ENCODE assay signal across 35 mouse cellular contexts in genomic region chr6:145610901-145611300, GRCm38 (mm10). TPM values are rescaled to one million over a fixed set of nuclear protein-coding genes. Genes with fewer than 3 reads are reported as not detected.
"Had no signal": no experiment of that assay in that cellular context is flagged by ENCODE, and none has a peak within 500 bp of the region (broad histone marks: within the 10 kb centered on the region; RNA-seq: fewer than 3 reads in every experiment).

No protein-coding gene starts in this region.

- H3K4me2 ChIP-seq: heart, embryonic 13.5 days; heart, embryonic 15.5 days; hindbrain, embryonic 13.5 days; hindbrain, embryonic 15.5 days; limb, embryonic 12.5 days; liver, embryonic 11.5 days; liver, embryonic 13.5 days had no signal

- H3K9ac ChIP-seq: heart, embryonic 13.5 days; heart, embryonic 15.5 days; hindbrain, embryonic 13.5 days; hindbrain, embryonic 15.5 days; limb, embryonic 12.5 days; liver, embryonic 13.5 days had no signal

- H3K4me3 ChIP-seq: heart, adult 2 months; heart, embryonic 13.5 days; heart, embryonic 15.5 days; hindbrain, embryonic 13.5 days; hindbrain, embryonic 15.5 days; layer of hippocampus, adult 2 months; left cerebral cortex, adult 2 months; limb, embryonic 10.5 days; limb, embryonic 12.5 days; liver, embryonic 13.5 days had no signal

- H3K9me3 ChIP-seq: heart, embryonic 13.5 days; heart, embryonic 15.5 days; hindbrain, embryonic 13.5 days; hindbrain, embryonic 15.5 days; limb, embryonic 10.5 days; liver, embryonic 13.5 days had no signal

- DNase-seq: gastrocnemius, postnatal 14 days; gastrocnemius, postnatal 36 days; heart, adult 11 months; heart, adult 2 months; heart, postnatal 14 days; heart, postnatal 36 days; kidney, adult 11 months; kidney, adult 8-10 months; kidney, postnatal 10 days; kidney, postnatal 25 days; kidney, postnatal 4 days; liver; liver, embryonic 13.5 days had no signal

- H3K4me1 ChIP-seq: heart, embryonic 13.5 days; heart, embryonic 15.5 days; hindbrain, embryonic 13.5 days; hindbrain, embryonic 15.5 days; liver, embryonic 13.5 days had no signal

- H3K27me3 ChIP-seq: heart, embryonic 13.5 days; heart, embryonic 15.5 days; hindbrain, embryonic 13.5 days; hindbrain, embryonic 15.5 days; limb, embryonic 12.5 days; liver, embryonic 13.5 days had no signal

- ATAC-seq: hindbrain, postnatal 0 days; intestine, embryonic 16.5 days had no signal

- H3K36me3 ChIP-seq: heart, embryonic 13.5 days; heart, embryonic 15.5 days; hindbrain, embryonic 13.5 days; hindbrain, embryonic 15.5 days; limb, embryonic 10.5 days; limb, embryonic 12.5 days; liver, embryonic 13.5 days had no signal

- H3K27ac ChIP-seq: heart, adult 2 months; heart, embryonic 13.5 days; heart, embryonic 15.5 days; hindbrain, embryonic 13.5 days; hindbrain, embryonic 15.5 days; hindbrain, postnatal 0 days; layer of hippocampus, adult 2 months; left cerebral cortex, adult 2 months; limb, embryonic 10.5 days; limb, embryonic 12.5 days; liver, embryonic 13.5 days had no signal

RNA-seq across cellular contexts. Expression of gene Lmntd1, which starts 3.2 kb away (rescaled TPM):
- total RNA-seq: gastrocnemius, adult 18-20 months; gastrocnemius, postnatal 36 days; hematopoietic stem cell, adult 5-6 weeks had no signal
- polyA plus RNA-seq: hindbrain, embryonic 11.5 days; liver, embryonic 11.5 days; liver, embryonic 13.5 days had no signal

RNA-seq across cellular contexts. Expression of gene Tuba3b, which starts 4.7 kb away (rescaled TPM):
- total RNA-seq: gastrocnemius, adult 18-20 months; gastrocnemius, adult 8-10 months; gastrocnemius, postnatal 14 days; gastrocnemius, postnatal 36 days; hematopoietic stem cell, adult 5-6 weeks; hindbrain, postnatal 0 days; layer of hippocampus, adult 2 months; layer of hippocampus, postnatal 10 days; layer of hippocampus, postnatal 25 days; left cerebral cortex, adult 2 months; left cerebral cortex, postnatal 14 days; left cerebral cortex, postnatal 36 days had no signal
- polyA plus RNA-seq: heart, embryonic 13.5 days; hindbrain, embryonic 11.5 days; hindbrain, embryonic 13.5 days; hindbrain, embryonic 15.5 days; hindbrain, postnatal 0 days; intestine, embryonic 14.5 days; intestine, embryonic 16.5 days; kidney, embryonic 14.5 days; limb, embryonic 10.5 days; limb, embryonic 12.5 days; limb, embryonic 14.5 days; liver, embryonic 13.5 days had no signal
